Mouse (Mus musculus): ENCODE measurements around the gene Umad1. TPM values are rescaled to one million over a fixed set of nuclear protein-coding genes. Genes with fewer than 3 reads are reported as not detected.

The Umad1 gene
- total and polyA plus RNA-seq, 3 experiments, result 7.6 to 17.5 (median 10.0) TPM

- DNase-seq (ENCODE audit: extremely low read depth), result no peak
- Histone ChIP-seq H3K4me3 (replicated peaks in 1 of 3; ENCODE audit: low read depth in 2 of 3, low read length in 2 of 3, poor library complexity in 1 of 3) (no peak overlapping the region), H3K27me3 (replicated peaks) (no peaks in the 10 kb centered on the region), H3K4me1 (ENCODE audit: control insufficient read depth in 1 of 2, insufficient read depth in 2 of 2) (peaks cover 0 to 15% of the 10 kb centered on the region in 2 experiments; a peak in 3 of 4 replicates), H3K9ac (ENCODE audit: insufficient read depth, low read depth) (no peak overlapping the region), H3K9me3 (replicated peaks; ENCODE audit: low read length) (no peaks in the 10 kb centered on the region), H3K4me2 (ENCODE audit: insufficient read depth, low read depth, poor library complexity, severe bottlenecking) (no peak overlapping the region), H3K36me3 (replicated peaks in 1 of 2; ENCODE audit: control insufficient read depth in 1 of 2, insufficient read depth in 1 of 2, low read length in 1 of 2) (no peaks in the 10 kb centered on the region), H3K27ac (ENCODE audit: insufficient read depth, low read depth) (no peak overlapping the region), H3K79me2 (replicated peaks; ENCODE audit: control insufficient read depth, extremely low read depth, insufficient read depth, poor library complexity, severe bottlenecking) (no peaks in the 10 kb centered on the region)
- dilution Hi-C loops (cut with MboI; ENCODE audit: extremely low pct_ligation_motif_present, extremely low pct_unique_long_range_greater_than_20kb, low sequenced_read_pairs), result no loop called here
- TF ChIP-seq HCFC1 (IDR thresholded peaks at IDR 0.05; ENCODE audit: low read depth, low read length) (no peak), ZMIZ1 (IDR thresholded peaks at IDR 0.05; ENCODE audit: low read depth, low read length) (no peak), POLR2A (IDR thresholded peaks at IDR 0.05; ENCODE audit: low read depth, low read length) (no peak), NELFE (IDR thresholded peaks at IDR 0.05; ENCODE audit: low read depth, low read length) (no peak), TBP (conservative IDR thresholded peaks at IDR 0.05; ENCODE audit: low read depth, low read length) (no peak), BHLHE40 (IDR thresholded peaks at IDR 0.05; ENCODE audit: low read depth, low read length) (no peak), IRF4 (IDR thresholded peaks at IDR 0.05; ENCODE audit: low read depth, low read length) (no peak), UBTF (IDR thresholded peaks at IDR 0.05; ENCODE audit: low read depth, low read length) (no peak)
- in situ Hi-C loops (cut with MboI; ENCODE audit: low pct_ligation_motif_present, low pct_unique_long_range_greater_than_20kb, low sequenced_read_pairs), result loop anchor here (10.0 kb wide), 1 partner anchor 146 kb away; the partner anchor contains the start of gene Glcci1
Observed at GRCm38 (mm10) chr6:8358782-8359181, 99.7 kb downstream of the Umad1 start.

GRCm38 (mm10) chr6:8360805-8361204, 101.7 kb downstream of the Umad1 start:
- DNase-seq (ENCODE audit: extremely low read depth), result no peak
- Histone ChIP-seq H3K27ac (ENCODE audit: insufficient read depth, low read depth) (no peak overlapping the region), H3K9me3 (replicated peaks; ENCODE audit: low read length) (no peaks in the 10 kb centered on the region), H3K4me3 (replicated peaks in 1 of 3; ENCODE audit: low read depth in 2 of 3, low read length in 2 of 3, poor library complexity in 1 of 3) (no peak overlapping the region), H3K36me3 (replicated peaks in 1 of 2; ENCODE audit: control insufficient read depth in 1 of 2, insufficient read depth in 1 of 2, low read length in 1 of 2) (no peaks in the 10 kb centered on the region), H3K4me2 (ENCODE audit: insufficient read depth, low read depth, poor library complexity, severe bottlenecking) (no peak overlapping the region), H3K79me2 (replicated peaks; ENCODE audit: control insufficient read depth, extremely low read depth, insufficient read depth, poor library complexity, severe bottlenecking) (no peaks in the 10 kb centered on the region), H3K4me1 (ENCODE audit: control insufficient read depth in 1 of 2, insufficient read depth in 2 of 2) (no peaks in the 10 kb centered on the region), H3K27me3 (replicated peaks) (no peaks in the 10 kb centered on the region), H3K9ac (ENCODE audit: insufficient read depth, low read depth) (no peak overlapping the region)
- in situ Hi-C loops (cut with MboI; ENCODE audit: low pct_ligation_motif_present, low pct_unique_long_range_greater_than_20kb, low sequenced_read_pairs) (no loop called here), dilution Hi-C loops (cut with MboI; ENCODE audit: extremely low pct_ligation_motif_present, extremely low pct_unique_long_range_greater_than_20kb, low sequenced_read_pairs) (no loop called here)
- TF ChIP-seq UBTF (IDR thresholded peaks at IDR 0.05; ENCODE audit: low read depth, low read length) (no peak), MEF2A (IDR thresholded peaks at IDR 0.05; ENCODE audit: borderline replicate concordance, low read depth, low read length) (no peak), POLR2A (IDR thresholded peaks at IDR 0.05; ENCODE audit: low read depth, low read length) (no peak), ZKSCAN1 (IDR thresholded peaks at IDR 0.05; ENCODE audit: borderline replicate concordance, low read depth, low read length) (no peak), ETS1 (conservative IDR thresholded peaks at IDR 0.05; ENCODE audit: low read depth, low read length) (no peak), PAX5 (IDR thresholded peaks at IDR 0.05; ENCODE audit: low read length) (no peak), NELFE (IDR thresholded peaks at IDR 0.05; ENCODE audit: low read depth, low read length) (no peak)

GRCm38 (mm10) chr6:8364033-8364756, 105.1 kb downstream of the Umad1 start:
- no peaks in the 10 kb centered on the region for H3K36me3 ChIP-seq (replicated peaks in 1 of 2; ENCODE audit: control insufficient read depth in 1 of 2, insufficient read depth in 1 of 2, low read length in 1 of 2)
- DNase-seq (ENCODE audit: extremely low read depth), result no peak
- no peaks in the 10 kb centered on the region for H3K27me3 ChIP-seq (replicated peaks)
- no peaks in the 10 kb centered on the region for H3K4me1 ChIP-seq (ENCODE audit: control insufficient read depth in 1 of 2, insufficient read depth in 2 of 2)
- H3K9me3 ChIP-seq (replicated peaks; ENCODE audit: low read length), result no peaks in the 10 kb centered on the region
- in situ Hi-C loops (cut with MboI; ENCODE audit: low pct_ligation_motif_present, low pct_unique_long_range_greater_than_20kb, low sequenced_read_pairs), result no loop called here
- dilution Hi-C loops (cut with MboI; ENCODE audit: extremely low pct_ligation_motif_present, extremely low pct_unique_long_range_greater_than_20kb, low sequenced_read_pairs), result no loop called here
- no peak overlapping the region for H3K4me2 ChIP-seq (ENCODE audit: insufficient read depth, low read depth, poor library complexity, severe bottlenecking)
- no peak overlapping the region for H3K4me3 ChIP-seq (replicated peaks in 1 of 3; ENCODE audit: low read depth in 2 of 3, low read length in 2 of 3, poor library complexity in 1 of 3)
- H3K79me2 ChIP-seq (replicated peaks; ENCODE audit: control insufficient read depth, extremely low read depth, insufficient read depth, poor library complexity, severe bottlenecking), result no peaks in the 10 kb centered on the region
- no peak overlapping the region for H3K9ac ChIP-seq (ENCODE audit: insufficient read depth, low read depth)
- no peak overlapping the region for H3K27ac ChIP-seq (ENCODE audit: insufficient read depth, low read depth)
- TF ChIP-seq ZNF384 (IDR thresholded peaks at IDR 0.05; ENCODE audit: low read depth, low read length) (no peak), ZMIZ1 (IDR thresholded peaks at IDR 0.05; ENCODE audit: low read depth, low read length) (no peak), KAT2A (IDR thresholded peaks at IDR 0.05; ENCODE audit: insufficient replicate concordance, low read length) (no peak), TCF12 (IDR thresholded peaks at IDR 0.05; ENCODE audit: low read depth, low read length) (no peak), USF1 (IDR thresholded peaks at IDR 0.05; ENCODE audit: low read depth, low read length) (no peak), MEF2A (IDR thresholded peaks at IDR 0.05; ENCODE audit: borderline replicate concordance, low read depth, low read length) (no peak), BHLHE40 (IDR thresholded peaks at IDR 0.05; ENCODE audit: low read depth, low read length) (no peak), USF2 (conservative IDR thresholded peaks at IDR 0.05; ENCODE audit: low read depth, low read length) (no peak), NELFE (IDR thresholded peaks at IDR 0.05; ENCODE audit: low read depth, low read length) (no peak), MAZ (IDR thresholded peaks at IDR 0.05; ENCODE audit: low read depth, low read length) (no peak), NRF1 (IDR thresholded peaks at IDR 0.05; ENCODE audit: low read depth, low read length) (no peak), POLR2AphosphoS2 (IDR thresholded peaks at IDR 0.05; ENCODE audit: low read depth, low read length) (no peak), SIN3A (IDR thresholded peaks at IDR 0.05; ENCODE audit: low read length) (no peak), MXI1 (IDR thresholded peaks at IDR 0.05; ENCODE audit: low read depth, low read length) (no peak), RAD21 (IDR thresholded peaks at IDR 0.05; ENCODE audit: low read depth, low read length) (no peak), EP300 (IDR thresholded peaks at IDR 0.05; ENCODE audit: low read length) (no peak)

All from CH12.LX (cell line).